Mouse (Mus musculus): Measurements from ENCODE around the gene Prok1. TPM values are rescaled to one million over a fixed set of nuclear protein-coding genes. Genes with fewer than 3 reads are reported as not detected.

Prok1 gene
- not detected for total RNA-seq (2021)
- long read RNA-seq, experiment 1 = 0 reads
- long read RNA-seq, experiment 2 = 0 reads

DNA sequence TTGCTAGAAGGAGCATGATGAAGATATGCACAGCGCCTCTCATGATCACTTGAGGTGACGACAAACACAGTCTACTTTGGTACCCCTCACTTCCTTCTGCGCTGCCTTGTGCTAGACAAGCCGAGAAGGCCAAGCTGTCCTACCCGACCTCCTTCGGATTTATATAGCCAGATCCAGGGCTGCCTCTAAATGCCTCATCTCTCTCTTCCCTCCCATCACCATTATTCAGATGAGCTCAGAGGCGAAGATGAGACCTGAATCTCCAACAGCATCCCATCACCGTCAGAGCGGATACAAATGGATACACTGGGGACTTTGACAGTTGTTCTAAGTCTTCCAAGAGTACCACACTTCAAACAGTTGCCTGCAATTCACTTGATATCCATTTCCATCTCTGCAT, at the start of gene Prok1:
Gene Prok1, minus strand, starts transcription at position 101 of the 400 bp plus-strand sequence.
- intact Hi-C loops (cut with DNase I) = loop anchor here (5.0 to 10.0 kb wide), 3 partner anchors 113 to 365 kb away; no protein-coding TSS in a partner anchor
- TF ChIP-seq CTCF (IDR thresholded peaks at IDR 0.05) = no peak
- H3K27ac ChIP-seq = no peak within 1 kb of the TSS
- H3K4me3 ChIP-seq = no peak within 1 kb of the TSS
- DNase-seq (ENCODE audit: extremely low spot score in 1 of 2, low spot score in 2 of 2) = no peak

- no peak overlapping the region for H3K27ac ChIP-seq
- DNase-seq (ENCODE audit: extremely low spot score in 1 of 2, low spot score in 2 of 2) = no peak
- no peak overlapping the region for H3K4me3 ChIP-seq
- intact Hi-C loops (cut with DNase I) = no loop called here
- no peak for TF ChIP-seq CTCF (IDR thresholded peaks at IDR 0.05)
These were observed 47.8 kb upstream of the Prok1 start for GRCm38 (mm10) chr3:107287346-107287745.

GRCm38 (mm10) chr3:107286123-107286522, 46.6 kb upstream of the Prok1 start:
- DNase-seq (ENCODE audit: extremely low spot score in 1 of 2, low spot score in 2 of 2) = no peak
- Histone ChIP-seq H3K27ac (no peak overlapping the region), H3K4me3 (no peak overlapping the region)
- TF ChIP-seq CTCF (IDR thresholded peaks at IDR 0.05) = no peak
- intact Hi-C loops (cut with DNase I) = no loop called here

- no peak for TF ChIP-seq CTCF (IDR thresholded peaks at IDR 0.05)
- intact Hi-C loops (cut with DNase I) = loop anchor here (2.0 to 10.0 kb wide), 4 partner anchors 44 to 374 kb away; partner anchors contain the start of gene Rbm15
- Histone ChIP-seq H3K27ac (peak within 1 kb of the TSS; percentile 78), H3K4me3 (peak within 1 kb of the TSS; percentile 77)
- peak; percentile 90 to 94 for DNase-seq (ENCODE audit: extremely low spot score in 1 of 2, low spot score in 2 of 2)
These were observed 39.2 kb upstream of the Prok1 start, which contains the start of gene Lamtor5 for GRCm38 (mm10) chr3:107278479-107279269. Gene Lamtor5, plus strand, starts transcription at chr3:107278858.

DNA sequence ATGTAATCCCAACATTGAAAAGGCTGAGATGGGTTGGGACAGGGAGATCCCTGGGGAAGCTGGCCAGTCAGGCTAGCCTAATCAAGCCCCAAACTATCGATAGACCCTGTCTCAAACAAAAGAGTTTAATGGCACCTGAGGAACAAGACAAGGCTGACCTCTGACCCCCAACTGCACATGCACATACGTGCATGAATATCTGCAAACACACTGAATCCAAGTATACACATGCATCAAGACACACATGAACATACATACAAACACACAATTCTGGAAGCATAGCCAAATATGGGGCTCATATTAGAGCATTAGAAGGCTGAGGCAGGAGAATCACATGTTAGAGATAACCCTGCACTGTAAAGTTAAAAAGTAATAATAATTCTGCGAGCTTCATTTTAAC, 37.1 kb upstream of the Prok1 start:
- intact Hi-C loops (cut with DNase I) = loop anchor here (5.0 to 10.0 kb wide), 2 partner anchors 184 to 372 kb away; no protein-coding TSS in a partner anchor
- Histone ChIP-seq H3K27ac (no peak overlapping the region), H3K4me3 (no peak overlapping the region)
- DNase-seq (ENCODE audit: extremely low spot score in 1 of 2, low spot score in 2 of 2) = no peak
- no peak for TF ChIP-seq CTCF (IDR thresholded peaks at IDR 0.05)

GRCm38 (mm10) chr3:107275996-107276395, 36.5 kb upstream of the Prok1 start:
- Histone ChIP-seq H3K27ac (no peak overlapping the region), H3K4me3 (no peak overlapping the region)
- TF ChIP-seq CTCF (IDR thresholded peaks at IDR 0.05) = peak; percentile 37
- DNase-seq (ENCODE audit: extremely low spot score in 1 of 2, low spot score in 2 of 2) = no peak
- intact Hi-C loops (cut with DNase I) = loop anchor here (2.0 to 10.0 kb wide), 3 partner anchors 184 to 371 kb away; no protein-coding TSS in a partner anchor

- no peak for DNase-seq (ENCODE audit: extremely low spot score in 1 of 2, low spot score in 2 of 2)
- intact Hi-C loops (cut with DNase I) = loop anchor here (2.0 to 10.0 kb wide), 3 partner anchors 183 to 371 kb away; no protein-coding TSS in a partner anchor
- TF ChIP-seq CTCF (IDR thresholded peaks at IDR 0.05) = no peak
- Histone ChIP-seq H3K4me3 (no peak overlapping the region), H3K27ac (no peak overlapping the region)
These were observed 35.8 kb upstream of the Prok1 start for GRCm38 (mm10) chr3:107275351-107275750.

DNA sequence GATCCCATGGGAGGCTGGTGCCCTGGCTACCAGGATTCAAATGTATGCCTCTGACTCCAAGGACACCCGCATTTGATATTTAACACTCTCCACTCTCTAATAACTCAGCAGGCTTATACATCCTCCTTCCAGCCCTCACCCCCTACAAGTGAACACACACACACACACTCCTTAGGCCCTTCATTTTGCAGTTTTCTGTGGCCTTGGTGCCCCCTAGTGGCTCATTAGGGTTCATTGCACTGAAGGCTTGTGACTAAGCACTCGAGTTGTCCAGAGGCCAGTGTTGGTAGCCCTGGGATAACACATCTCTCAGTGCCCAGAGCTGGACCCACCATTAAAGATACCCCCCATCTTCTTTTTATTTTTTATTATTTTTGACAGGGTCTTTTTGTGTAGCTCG, 34.3 kb upstream of the Prok1 start:
- intact Hi-C loops (cut with DNase I) = loop anchor here (1.0 to 10.0 kb wide), 4 partner anchors 41 to 369 kb away; no protein-coding TSS in a partner anchor
- Histone ChIP-seq H3K27ac (no peak overlapping the region), H3K4me3 (no peak overlapping the region)
- TF ChIP-seq CTCF (IDR thresholded peaks at IDR 0.05) = peak; percentile 92
- DNase-seq (ENCODE audit: extremely low spot score in 1 of 2, low spot score in 2 of 2) = peak; percentile 65 to 69

DNA sequence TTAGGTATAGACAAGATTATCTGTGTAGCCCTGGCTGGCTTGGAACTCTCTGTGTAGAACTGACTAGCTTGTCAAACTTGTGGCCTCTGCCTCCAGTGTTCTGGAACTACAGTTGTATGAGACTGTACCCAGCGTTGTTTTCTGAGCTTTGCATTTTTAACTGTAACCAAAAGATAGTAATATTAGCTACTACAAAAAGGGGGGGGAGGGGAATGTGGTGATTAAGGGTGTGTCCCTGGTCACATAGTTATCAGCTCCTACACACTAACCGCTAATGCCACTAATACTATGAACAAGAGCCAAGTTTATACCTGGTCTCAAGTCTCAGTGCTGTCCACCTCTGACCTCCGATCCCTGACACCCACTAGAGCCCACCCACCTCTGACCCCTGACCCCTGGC, 32.9 kb upstream of the Prok1 start:
- Histone ChIP-seq H3K4me3 (no peak overlapping the region), H3K27ac (no peak overlapping the region)
- no peak for TF ChIP-seq CTCF (IDR thresholded peaks at IDR 0.05)
- intact Hi-C loops (cut with DNase I) = loop anchor here (10.0 kb wide), 1 partner anchor 368 kb away; no protein-coding TSS in a partner anchor
- no peak for DNase-seq (ENCODE audit: extremely low spot score in 1 of 2, low spot score in 2 of 2)

DNA sequence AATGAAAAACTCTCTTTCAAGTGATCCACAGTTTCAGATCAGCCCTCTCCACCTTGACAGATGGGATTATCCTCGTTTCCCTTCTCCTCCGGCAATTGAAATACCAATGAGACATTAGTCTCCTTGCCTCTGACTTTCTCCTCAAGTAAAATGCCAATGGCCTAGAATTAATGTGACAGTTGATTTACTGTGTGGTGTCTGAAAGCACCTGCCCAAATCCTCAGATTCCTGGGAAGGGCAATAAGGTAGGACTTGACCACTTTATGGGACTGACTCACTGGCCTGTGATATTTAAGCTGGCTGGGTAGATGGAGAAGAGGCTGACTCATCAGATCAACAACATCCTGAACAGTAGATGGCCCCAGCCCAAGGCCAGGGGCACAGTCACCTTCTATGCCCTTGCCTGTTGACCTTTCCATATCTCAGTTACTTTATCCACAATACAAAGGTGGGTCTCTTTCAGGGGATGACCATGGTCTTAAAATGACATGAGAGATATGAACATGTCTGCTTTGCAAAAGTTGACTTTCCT, 27.4 kb upstream of the Prok1 start:
- DNase-seq (ENCODE audit: extremely low spot score in 1 of 2, low spot score in 2 of 2) = no peak
- Histone ChIP-seq H3K4me3 (no peak overlapping the region), H3K27ac (no peak overlapping the region)
- intact Hi-C loops (cut with DNase I) = no loop called here
- TF ChIP-seq CTCF (IDR thresholded peaks at IDR 0.05) = no peak

GRCm38 (mm10) chr3:107261851-107262165, 22.3 kb upstream of the Prok1 start:
- no peak for DNase-seq (ENCODE audit: extremely low spot score in 1 of 2, low spot score in 2 of 2)
- no peak for TF ChIP-seq CTCF (IDR thresholded peaks at IDR 0.05)
- Histone ChIP-seq H3K4me3 (no peak overlapping the region), H3K27ac (peak overlapping the region; percentile 65)
- intact Hi-C loops (cut with DNase I) = no loop called here

Data from left cerebral cortex, adult 2 months (tissue).